Mouse (Mus musculus): ENCODE measurements around the gene Ppfia1. TPM values are rescaled to one million over a fixed set of nuclear protein-coding genes. Genes with fewer than 3 reads are reported as not detected.

The Ppfia1 gene
- total RNA-seq, 4 experiments from 2014 or later = 33.1 to 41.0 (median 36.2) TPM

GRCm38 (mm10) chr7:144441466-144441865, 112.1 kb downstream of the Ppfia1 start:
- DNase-seq (ENCODE audit: low spot score in 2 of 2) = no peak

GRCm38 (mm10) chr7:144438811-144439210, 114.7 kb downstream of the Ppfia1 start:
- no peak for DNase-seq (ENCODE audit: low spot score in 2 of 2)

GRCm38 (mm10) chr7:144432920-144433319, 120.6 kb downstream of the Ppfia1 start:
- no peak for DNase-seq (ENCODE audit: low spot score in 2 of 2)

GRCm38 (mm10) chr7:144427460-144427859, 126.1 kb downstream of the Ppfia1 start:
- no peak for DNase-seq (ENCODE audit: low spot score in 2 of 2)

Other genes with a start within 250 kb of the Ppfia1 start
- gene Cttn, start 82.7 kb downstream of the Ppfia1 start, total RNA-seq (2022) = 10 to 100 TPM; 90.4 to 99.4 (median 94.2) TPM
- gene Fadd, start 28.7 kb upstream of the Ppfia1 start, total RNA-seq (2022) = 1 to 10 TPM; 2.8 to 3.6 (median 3.3) TPM
- gene Ano1, start 198.2 kb upstream of the Ppfia1 start, total RNA-seq (2022) = 1 to 10 TPM; 3.6 to 5.7 (median 4.2) TPM